Mouse (Mus musculus) lung, embryonic 14.5 days (tissue): Measurements from ENCODE around the gene Chst5. TPM values are rescaled to one million over a fixed set of nuclear protein-coding genes. Genes with fewer than 3 reads are reported as not detected.
A peak's percentile ranks its signal among the peaks of the same experiment; 100 is the strongest.
"Not testable (repeated sequence)": the region's sequence is repeated elsewhere in the genome, so short reads cannot be mapped to it uniquely, and the experiment has no call there.

ENCODE experiments used
- ATAC-seq: fragments of 200-750 bp; cut with Nextera tagmentation; 2 replicates; pipeline ENCODE4 v1.8.0; 2017; ENCODE audit warnings: mild to moderate bottlenecking, moderate TSS enrichment, moderate library complexity; ENCODE audit not compliant: insufficient read depth
- DNase-seq: peaks from one replicate; pipeline ENCODE4 v3.0.0-alpha.2; 2015
- H3K27ac ChIP-seq: fragments of 300-500 bp; sonication (generic); 2 replicates; pipeline ENCODE4 v1.5.1; 2014; ENCODE audit warnings: low read depth, mild to moderate bottlenecking, moderate library complexity
- H3K27me3 ChIP-seq: fragments of 300-500 bp; sonication (generic); 2 replicates; pipeline ENCODE4 v1.6.1; 2014; ENCODE audit warnings: low read length, control low read depth; ENCODE audit not compliant: insufficient read depth
- H3K36me3 ChIP-seq: fragments of 300-500 bp; sonication (generic); 2 replicates; pipeline ENCODE4 v1.6.1; 2014; ENCODE audit warnings: control low read depth; ENCODE audit not compliant: insufficient read depth
- H3K4me1 ChIP-seq: fragments of 300-500 bp; sonication (generic); 2 replicates; pipeline ENCODE4 v1.6.1; 2014; ENCODE audit warnings: antibody characterized with exemption, control low read depth; ENCODE audit not compliant: insufficient read depth
- H3K4me2 ChIP-seq: fragments of 300-500 bp; sonication (generic); 2 replicates; pipeline ENCODE4 v1.6.1; 2014; ENCODE audit warnings: mild to moderate bottlenecking
- H3K4me3 ChIP-seq: fragments of 300-500 bp; sonication (generic); 2 replicates; pipeline ENCODE4 v1.5.1; 2014; ENCODE audit warnings: low read depth, low read length
- H3K9ac ChIP-seq: fragments of 300-500 bp; sonication (generic); 2 replicates; pipeline ENCODE4 v1.6.1; 2014
- H3K9me3 ChIP-seq: fragments of 300-500 bp; sonication (generic); 2 replicates; pipeline ENCODE4 v1.6.1; 2016; ENCODE audit warnings: low read depth, low read length, control low read depth
- CTCF ChIP-seq: IDR thresholded peaks from 2 replicates; pipeline ENCODE4 v1.5.1; 2016; ENCODE audit warnings: antibody characterized with exemption, low read depth
- WGBS: fragments of 180-500 bp; shearing (Covaris S2); extraction: QIAGEN DNeasy Blood & Tissue Kit; methylation state at CpG from one replicate; pipeline ENCODE4 v1.1.7; 2014; 5-methylcytosine and 5-hydroxymethylcytosine counted together
- polyA plus RNA-seq: library from polyadenylated mRNA; unstranded; fragments of >200 nt; fragmentation: Nextera tagmentation; extraction: Ambion mirVana; gene quantifications from 2 replicates; pipeline ENCODE4 v1.2.1, GENCODE M21; 2014

The Chst5 gene
- polyA plus RNA-seq, 1 experiment from 2014 or later: 5.3 TPM

DNA sequence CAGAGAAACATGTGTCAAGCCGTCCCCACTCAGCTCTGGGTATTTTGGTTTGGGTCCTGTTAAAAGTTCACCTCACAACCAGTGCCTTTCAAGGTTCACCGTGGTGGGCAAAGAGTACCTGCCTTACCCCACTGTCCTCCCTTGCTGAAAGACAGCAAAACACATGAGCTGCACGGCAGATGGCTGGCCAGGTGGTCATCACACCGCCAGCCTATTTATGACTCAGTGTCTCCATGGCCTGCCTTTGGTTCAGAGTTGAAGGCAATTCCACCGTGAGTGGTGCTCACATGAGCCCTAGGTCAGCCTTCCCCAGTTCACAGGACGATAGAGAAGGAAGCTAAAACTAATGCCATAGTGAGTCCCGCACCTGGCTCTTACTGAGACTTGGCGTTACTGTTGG lies 37.7 kb upstream of the Chst5 start:
- ATAC-seq (no peak), DNase-seq (no peak)
- Histone ChIP-seq H3K9me3 (no peaks in the 10 kb centered on the region), H3K4me1 (no peaks in the 10 kb centered on the region), H3K36me3 (peaks cover 62% of the 10 kb centered on the region), H3K4me3 (no peak overlapping the region), H3K4me2 (no peak overlapping the region), H3K27ac (no peak overlapping the region), H3K9ac (no peak overlapping the region), H3K27me3 (no peaks in the 10 kb centered on the region)
- TF ChIP-seq CTCF: no peak
- 92% methylated on average over 8 of the region's 8 CpGs for WGBS

DNA sequence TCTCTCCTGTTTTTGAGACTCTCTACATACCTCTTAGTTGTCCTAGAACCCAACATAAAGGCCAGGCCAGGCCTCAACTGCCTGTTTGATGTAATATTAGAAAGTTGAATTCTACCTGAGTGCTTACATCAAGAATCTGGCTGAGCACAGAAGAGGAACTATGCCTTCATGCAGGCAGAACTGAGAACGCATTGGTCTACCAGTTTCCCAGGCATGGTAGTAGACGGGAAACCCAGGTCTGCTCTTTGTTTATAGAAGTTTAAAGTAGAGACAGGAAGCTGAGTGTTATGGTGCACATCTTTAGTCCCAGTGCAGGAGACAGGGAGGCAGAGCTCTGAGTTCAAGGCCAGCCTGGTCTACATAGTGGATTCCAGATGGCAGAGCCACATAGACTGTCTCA lies 36.9 kb upstream of the Chst5 start:
- DNase-seq (no peak), ATAC-seq (no peak)
- no peaks in the 10 kb centered on the region for H3K9me3 ChIP-seq
- H3K36me3 ChIP-seq: peaks cover 58% of the 10 kb centered on the region
- no peak for TF ChIP-seq CTCF
- WGBS: 81% methylated on average over 2 of the region's 2 CpGs
- no peak overlapping the region for H3K4me3 ChIP-seq
- H3K9ac ChIP-seq: no peak overlapping the region
- H3K27me3 ChIP-seq: no peaks in the 10 kb centered on the region
- H3K4me1 ChIP-seq: no peaks in the 10 kb centered on the region
- H3K4me2 ChIP-seq: no peak overlapping the region
- H3K27ac ChIP-seq: no peak overlapping the region

DNA sequence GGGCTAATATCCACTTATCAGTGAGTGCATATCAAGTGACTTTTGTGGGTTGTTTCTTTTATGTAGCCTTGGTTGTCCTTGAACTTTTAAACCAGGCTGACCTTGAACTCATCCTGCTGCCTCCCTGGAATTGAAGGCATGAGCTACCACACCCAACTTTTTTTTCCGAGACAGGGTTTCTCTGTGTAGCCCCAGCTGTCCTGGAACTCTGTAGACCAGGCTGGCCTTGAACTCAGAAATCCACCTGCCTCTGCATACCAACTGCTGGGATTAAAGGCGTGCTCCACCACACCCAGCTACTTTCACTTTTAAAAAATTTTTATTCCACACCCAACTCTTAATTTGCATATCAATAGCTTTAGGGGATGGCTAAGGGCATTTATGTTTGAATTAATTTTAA lies 33.3 kb upstream of the Chst5 start:
- Histone ChIP-seq H3K9me3 (no peaks in the 10 kb centered on the region), H3K4me2 (no peak overlapping the region), H3K4me1 (peaks cover 5% of the 10 kb centered on the region; the same call in 1 of the 2 replicates), H3K27me3 (no peaks in the 10 kb centered on the region), H3K4me3 (no peak overlapping the region), H3K9ac (no peak overlapping the region), H3K27ac (no peak overlapping the region), H3K36me3 (peaks cover 45% of the 10 kb centered on the region)
- 92% methylated on average over 2 of the region's 2 CpGs for WGBS
- no peak for TF ChIP-seq CTCF
- DNase-seq: no peak
- no peak for ATAC-seq

DNA sequence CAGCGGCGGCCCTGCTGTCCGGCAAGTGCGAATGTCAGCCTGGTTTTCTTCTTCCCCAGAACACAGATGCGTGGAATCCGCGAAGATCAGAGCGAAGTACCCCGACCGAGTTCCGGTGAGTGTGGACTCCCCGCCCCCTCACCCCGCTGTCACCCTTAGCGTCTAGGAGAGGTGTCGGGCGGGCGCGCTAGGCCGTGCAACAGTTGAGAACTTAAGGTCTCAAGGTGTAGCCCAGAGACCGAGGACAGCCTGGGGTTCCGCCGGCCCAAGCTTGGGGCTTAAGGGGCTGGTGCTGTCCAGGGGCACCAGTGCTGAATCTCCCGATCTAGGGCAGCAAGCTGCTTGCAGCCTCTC lies 30.8 kb upstream of the Chst5 start:
- H3K4me2 ChIP-seq: peak overlapping the region; percentile 87
- no peaks in the 10 kb centered on the region for H3K9me3 ChIP-seq
- H3K36me3 ChIP-seq: peaks cover 25% of the 10 kb centered on the region
- ATAC-seq (peak; percentile 56), DNase-seq (peak; percentile 84)
- H3K27ac ChIP-seq: peak overlapping the region; percentile 70
- under 1% methylated on average over 23 of the region's 23 CpGs for WGBS
- peaks cover 5% of the 10 kb centered on the region; the same call in 1 of the 2 replicates for H3K4me1 ChIP-seq
- H3K27me3 ChIP-seq: no peaks in the 10 kb centered on the region
- no peak for TF ChIP-seq CTCF
- H3K4me3 ChIP-seq: peak overlapping the region; percentile 93
- H3K9ac ChIP-seq: peak overlapping the region; percentile 78

DNA sequence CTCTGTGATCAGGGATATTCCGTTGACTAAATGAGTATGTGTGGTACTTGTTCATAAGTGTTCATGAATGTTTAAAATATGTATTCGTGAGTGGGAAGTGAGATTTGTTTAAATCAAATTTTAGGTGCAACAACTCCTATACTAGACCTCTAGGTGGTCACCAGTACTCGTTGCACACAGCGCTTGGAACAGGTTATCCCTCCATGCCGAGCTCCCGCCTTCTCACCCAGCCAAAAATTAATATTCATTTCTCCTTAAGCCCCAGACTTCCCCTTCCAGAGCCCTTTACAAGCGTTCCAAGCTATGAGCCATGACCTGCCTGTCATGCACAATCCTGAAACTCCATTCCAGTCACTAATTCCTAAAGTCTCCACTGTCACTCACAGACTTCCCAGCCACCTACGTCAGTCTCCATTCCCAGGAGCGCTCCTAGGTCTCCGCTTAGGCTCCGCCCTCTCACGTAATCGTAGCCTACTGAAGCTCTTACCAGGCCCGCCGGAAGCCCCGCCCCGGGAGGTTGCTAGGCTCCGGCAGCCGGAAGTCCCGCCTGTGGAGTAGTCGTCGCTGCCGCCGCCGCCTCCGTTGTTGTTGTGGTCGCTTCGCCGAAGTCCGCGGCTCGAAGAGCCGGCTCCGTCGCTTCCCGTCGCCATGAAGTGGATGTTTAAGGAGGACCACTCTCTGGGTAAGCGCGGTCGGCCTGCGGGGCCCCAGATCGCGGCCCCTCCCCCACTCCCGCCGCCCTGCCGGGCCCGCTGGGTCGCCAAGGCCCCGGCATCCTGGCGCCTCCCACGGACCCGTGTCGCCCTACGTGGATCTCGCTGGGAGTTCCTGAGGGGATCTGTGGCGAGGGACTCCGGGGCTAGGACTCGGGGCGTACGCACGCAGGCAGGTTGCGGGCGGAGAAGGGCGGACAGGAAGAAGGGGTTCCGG lies 30.2 kb upstream of the Chst5 start, which contains the start of gene Gabarapl2:
Gabarapl2 (plus strand) TSS at position 533 of the 930 bp plus-strand sequence.
- H3K4me3 ChIP-seq: peak within 1 kb of the TSS; percentile 93
- ATAC-seq (peak; percentile 98), DNase-seq (peak; percentile 99)
- no peak for TF ChIP-seq CTCF
- WGBS: under 1% methylated on average over 65 of the region's 65 CpGs
- peak within 1 kb of the TSS; percentile 87 for H3K4me2 ChIP-seq
- no peaks in the 10 kb centered on the region for H3K9me3 ChIP-seq
- H3K9ac ChIP-seq: peak within 1 kb of the TSS; percentile 78
- peaks cover 18% of the 10 kb centered on the region for H3K36me3 ChIP-seq
- H3K27me3 ChIP-seq: no peaks in the 10 kb centered on the region
- H3K27ac ChIP-seq: peak within 1 kb of the TSS; percentile 70
- H3K4me1 ChIP-seq: peaks cover 5% of the 10 kb centered on the region; the same call in 1 of the 2 replicates

DNA sequence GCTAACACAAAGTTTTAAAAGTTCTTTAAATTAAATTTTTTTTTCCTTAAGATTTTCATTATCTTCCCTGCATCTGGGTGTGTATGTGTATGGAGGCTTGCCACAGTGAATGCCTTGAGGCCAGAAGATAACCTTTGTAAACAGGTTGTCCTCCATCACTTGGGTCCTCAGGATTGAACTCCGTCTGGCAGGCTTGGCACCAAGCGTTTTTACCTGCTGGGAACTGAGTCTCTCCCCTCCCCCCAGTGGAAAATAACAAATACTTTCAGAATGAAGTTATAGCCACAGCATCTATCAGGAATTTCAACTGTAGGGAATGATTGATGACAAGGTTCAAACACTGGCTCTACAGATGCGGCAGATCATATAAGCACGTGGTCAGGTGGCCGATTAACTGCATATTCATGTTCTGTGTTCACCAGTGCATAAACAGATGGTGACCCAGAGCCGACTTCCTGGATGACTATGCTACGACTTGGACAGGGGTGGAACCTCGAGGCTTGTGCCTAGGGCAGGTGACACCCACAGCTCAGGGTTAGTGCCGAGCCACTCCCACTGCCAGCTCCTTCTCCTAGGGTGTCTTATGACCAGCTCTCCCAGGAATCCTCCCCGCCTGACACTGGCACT lies 29.4 kb upstream of the Chst5 start:
- peak overlapping the region; percentile 69 for H3K27ac ChIP-seq
- peaks cover 13% of the 10 kb centered on the region for H3K36me3 ChIP-seq
- peak overlapping the region; percentile 87 for H3K4me2 ChIP-seq
- TF ChIP-seq CTCF: no peak
- WGBS: 3% methylated on average over 10 of the region's 10 CpGs
- H3K27me3 ChIP-seq: no peaks in the 10 kb centered on the region
- DNase-seq: peak; percentile 33
- H3K4me3 ChIP-seq: peak overlapping the region; percentile 93
- peak overlapping the region; percentile 46 for H3K9ac ChIP-seq
- peak; percentile 61 for ATAC-seq
- H3K4me1 ChIP-seq: peaks cover 5% of the 10 kb centered on the region; the same call in 1 of the 2 replicates
- no peaks in the 10 kb centered on the region for H3K9me3 ChIP-seq

DNA sequence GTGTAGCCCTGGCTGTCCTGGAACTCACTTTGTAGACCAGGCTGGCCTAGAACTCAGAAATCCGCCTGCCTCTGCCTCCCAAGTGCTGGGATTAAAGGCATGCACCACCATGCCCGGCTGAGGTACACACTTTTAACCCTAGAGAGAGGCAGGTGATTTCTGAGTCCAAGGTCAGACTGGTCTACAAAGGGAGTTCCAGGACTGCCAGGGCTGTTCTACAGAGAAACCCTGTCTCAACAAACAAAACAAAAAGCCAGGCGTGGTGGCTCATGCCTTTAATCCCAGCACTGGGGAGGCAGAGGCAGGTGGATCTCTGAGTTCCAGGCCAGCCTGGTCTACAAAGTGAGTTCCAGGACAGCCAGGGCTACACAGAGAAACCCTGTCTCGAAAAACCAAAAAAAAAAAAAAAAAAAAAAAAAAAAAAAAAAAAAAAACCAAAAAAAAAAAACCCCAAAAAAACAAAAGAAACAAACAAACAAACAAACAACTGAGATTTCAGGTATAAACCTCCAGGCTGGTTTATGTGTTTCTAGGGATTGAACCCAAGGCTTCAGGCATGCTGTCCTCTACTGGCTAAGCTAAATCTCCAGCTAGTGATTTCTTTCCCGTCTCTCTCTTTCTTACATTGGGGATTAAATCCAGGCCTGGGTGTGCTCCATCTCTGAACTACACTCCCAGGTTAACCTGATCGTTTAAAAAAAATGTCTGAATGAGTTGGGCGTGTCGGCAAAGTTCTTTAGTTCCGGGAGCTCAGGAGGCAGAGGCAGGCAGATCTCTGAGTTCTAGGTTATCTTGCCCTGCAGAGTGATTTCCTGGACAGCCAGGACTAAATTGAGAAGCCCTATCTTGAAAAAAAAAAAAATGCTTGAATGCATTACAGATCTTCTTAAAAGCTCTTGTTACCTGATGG lies 28.1 kb upstream of the Chst5 start:
- ATAC-seq, H3K9me3 ChIP-seq, H3K4me2 ChIP-seq, H3K36me3 ChIP-seq, H3K27me3 ChIP-seq, H3K4me3 ChIP-seq, H3K4me1 ChIP-seq, DNase-seq, H3K27ac ChIP-seq, H3K9ac ChIP-seq: not testable (repeated sequence)
- 84% methylated on average over 8 of the region's 9 CpGs for WGBS
